27 mouse cellular contexts compared by ENCODE assay signal in the genomic region with DNA sequence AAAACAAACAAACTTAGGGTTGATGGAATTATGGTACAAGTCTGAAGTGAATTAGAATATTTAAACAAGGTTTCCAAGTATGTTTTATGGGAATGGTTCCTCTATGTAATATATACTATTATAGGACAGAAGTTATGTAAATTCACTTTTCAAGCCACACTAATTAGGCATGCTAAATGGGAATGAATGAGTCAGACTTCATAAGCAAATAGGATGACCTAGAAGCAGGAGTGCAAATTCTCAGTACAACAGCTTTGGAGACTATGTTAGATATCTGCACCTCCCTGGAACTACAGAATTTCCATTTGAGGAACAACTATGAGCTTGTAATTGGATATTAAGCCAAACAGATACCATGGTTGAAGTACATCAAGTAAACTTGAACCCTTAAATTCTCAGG. TPM values are rescaled to one million over a fixed set of nuclear protein-coding genes. Genes with fewer than 3 reads are reported as not detected.
DNase-seq lines count a peak whose midpoint lies in the region; ATAC-seq and TF ChIP-seq lines count a peak whose summit lies in the region.
"Had no signal": no experiment of that assay in that cellular context is flagged by ENCODE, and none has a peak within 500 bp of the region (broad histone marks: within the 10 kb centered on the region; RNA-seq: fewer than 3 reads in every experiment).

No protein-coding gene starts in this region.

- DNase-seq in frontal cortex, postnatal 14 days (ENCODE audit: low spot score in 2 of 2), result no peak
- no peak for DNase-seq in left cerebral cortex, adult 2 months (ENCODE audit: extremely low spot score in 1 of 2, low spot score in 2 of 2)
- DNase-seq in left cerebral cortex, postnatal 25 days (ENCODE audit: low spot score in 2 of 2), result no peak
- DNase-seq in Muller cell, postnatal 12 days (ENCODE audit: inconsistent ontology term), result peak; percentile 67
- DNase-seq in urinary bladder, adult 18-20 months (ENCODE audit: low spot score in 2 of 2), result no peak
- DNase-seq: adrenal gland, adult 8-10 months; adrenal gland, postnatal 14 days; adrenal gland, postnatal 36 days; B cell, adult 2 months; cerebellum, adult 11 months; cerebellum, adult 18-20 months; cerebellum, adult 8-10 months; cerebellum, adult 9-11 months; cerebellum, postnatal 14 days; cerebellum, postnatal 36 days; embryo, embryonic 11 days had no signal

- H3K27ac ChIP-seq in left cerebral cortex, adult 2 months, result peak overlapping the region; percentile 65; the same call in 1 of the 2 replicates
- H3K27ac ChIP-seq: embryonic facial prominence, embryonic 13.5 days; embryonic facial prominence, embryonic 15.5 days; forebrain, embryonic 10.5 days; forebrain, embryonic 12.5 days had no signal

- ATAC-seq in frontal cortex, adult (ENCODE audit: low TSS enrichment), result peak; percentile 53
- ATAC-seq: activated CD4-positive, CD25-positive, alpha-beta regulatory T cell, adult 4 months; CD4-positive, CD25-positive, alpha-beta regulatory T cell, adult 4 months; forebrain, embryonic 14.5 days; forebrain, embryonic 16.5 days; Patski had no signal

- intact Hi-C loops in left cerebral cortex, adult 2 months (cut with DNase I), result no loop called here
- intact Hi-C loops in left cerebral cortex, postnatal 25 days (cut with DNase I), result no loop called here

- TF ChIP-seq CTCF in left cerebral cortex, adult 2 months (IDR thresholded peaks at IDR 0.05), result no peak

- H3K4me3 ChIP-seq in left cerebral cortex, adult 2 months, result no peak overlapping the region
- H3K4me3 ChIP-seq: embryonic facial prominence, embryonic 13.5 days; embryonic facial prominence, embryonic 15.5 days; erythroblast, embryonic 14.5 days; forebrain, embryonic 10.5 days; forebrain, embryonic 12.5 days had no signal

RNA-seq across cellular contexts. Expression of a gene that starts 38.1 kb away (rescaled TPM):
- 10 to 100 TPM; 67.8 to 73.1 TPM for total RNA-seq in left cerebral cortex, adult 2 months (2021)
- 10 to 100 TPM; 65.8 to 69.4 TPM for total RNA-seq in left cerebral cortex, postnatal 25 days (2021)
